Mouse (Mus musculus) kidney, postnatal 25 days (tissue): Measurements from ENCODE around the gene Rab3ip.

ENCODE experiments used
- DNase-seq, 2 experiments: peaks; one replicate each; pipeline ENCODE4 v3.0.0; 2021; ENCODE audit warnings: mixed read lengths in 2 of 2

The Rab3ip gene

GRCm38 (mm10) chr10:116957867-116958551, 7.4 kb upstream of the Rab3ip start:
- DNase-seq, result no peak

DNA sequence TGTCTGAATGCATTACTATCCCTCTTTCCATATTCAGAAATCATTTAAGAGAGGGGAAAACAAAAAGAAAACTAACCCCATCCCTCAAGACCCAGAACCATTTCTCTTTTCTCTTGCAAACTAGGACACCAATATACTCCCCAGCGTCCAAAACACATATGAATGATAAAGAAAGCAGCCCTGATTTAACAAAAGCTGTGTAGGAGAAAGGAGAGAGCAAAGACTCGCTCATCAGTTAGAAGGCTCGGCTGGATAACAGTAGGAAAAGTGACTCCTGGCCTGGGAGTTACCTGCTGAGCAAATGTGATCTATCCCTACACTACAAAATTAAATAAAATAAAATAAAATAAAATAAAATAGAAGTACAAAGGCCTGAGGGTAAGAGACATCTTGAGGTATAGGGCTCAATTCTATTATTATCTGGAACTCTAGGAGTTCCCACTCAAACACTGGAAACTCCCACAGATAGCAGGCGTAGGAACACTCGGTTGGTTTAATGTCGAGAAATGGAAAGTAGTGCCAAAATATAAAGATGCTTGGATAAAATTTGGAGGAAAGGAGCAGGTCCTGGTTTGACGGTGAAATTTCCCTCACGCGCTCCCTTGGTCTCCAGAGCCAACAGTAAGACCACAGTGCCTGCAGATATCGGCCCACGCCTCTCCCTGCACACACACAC, 6.1 kb upstream of the Rab3ip start:
- no peak for DNase-seq

GRCm38 (mm10) chr10:116955191-116955590, 4.6 kb upstream of the Rab3ip start:
- no peak for DNase-seq

GRCm38 (mm10) chr10:116950886-116951285, 317 bp upstream of the Rab3ip start:
- no peak for DNase-seq

DNA sequence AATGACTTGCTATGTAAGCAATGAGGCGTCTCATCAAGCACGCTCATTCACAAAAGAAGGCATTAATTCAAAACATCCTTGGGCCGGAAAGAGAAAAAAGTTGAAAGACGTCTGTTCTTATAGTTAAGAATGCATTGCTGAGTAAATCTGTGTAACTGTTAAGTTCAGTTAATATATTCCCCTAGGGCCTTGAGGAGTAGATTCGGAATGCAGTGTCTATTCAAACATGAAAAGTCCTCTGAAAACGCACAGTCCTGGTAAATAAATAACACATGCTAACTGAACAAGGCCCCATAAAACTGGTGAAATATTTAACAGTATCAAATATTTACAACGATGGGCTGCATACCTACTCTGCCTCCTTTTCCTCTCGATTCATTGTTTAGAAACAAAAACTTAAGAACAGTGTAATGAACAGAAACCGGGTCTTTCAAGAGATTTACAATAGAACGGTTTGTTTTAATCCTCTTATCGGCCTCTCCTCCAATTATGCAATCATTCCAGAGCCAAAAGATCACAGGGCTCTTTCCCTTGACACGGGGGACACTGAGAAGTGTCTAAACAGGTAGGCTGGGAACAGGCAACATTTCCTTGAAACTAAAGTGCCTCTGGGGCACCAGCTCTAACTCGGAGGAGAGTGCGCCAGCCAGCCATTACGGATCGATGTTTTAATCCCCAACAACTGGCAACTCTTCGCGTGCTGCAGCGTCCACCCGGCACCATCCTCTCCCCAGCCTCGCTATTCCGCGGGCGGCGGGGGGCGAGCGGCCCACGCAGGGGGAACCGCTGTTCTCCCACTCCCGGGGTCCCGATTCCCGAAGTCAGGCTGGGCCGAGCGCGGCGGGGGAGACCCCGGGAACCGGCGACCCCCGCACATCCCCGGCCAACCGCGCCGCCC, 1.2 kb downstream of the Rab3ip start:
- peak in 1 of 2 experiments; percentile 24 for DNase-seq

- peak; percentile 53 to 57 for DNase-seq
Measured at GRCm38 (mm10) chr10:116948414-116948813, 2.2 kb downstream of the Rab3ip start.

DNA sequence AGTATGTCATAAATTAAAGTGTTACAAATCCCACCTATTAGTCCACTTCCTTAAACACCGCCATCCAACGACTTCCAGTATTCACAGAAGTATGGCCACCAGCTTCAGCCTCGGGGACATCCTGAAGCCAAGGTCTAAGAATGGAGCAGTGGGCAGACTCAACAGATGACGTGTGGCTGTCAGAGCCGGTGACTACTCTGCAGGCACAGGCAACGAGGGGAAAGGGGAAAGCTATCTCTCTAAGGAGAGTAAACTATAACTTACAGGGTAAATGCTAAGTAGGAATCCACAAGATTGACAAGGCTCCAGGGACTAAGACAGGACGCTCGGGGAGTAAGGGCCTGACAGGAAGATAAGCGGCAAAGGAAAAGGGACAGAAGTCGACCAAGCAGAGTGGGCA, 5.6 kb downstream of the Rab3ip start:
- no peak for DNase-seq

- DNase-seq, result peak in 1 of 2 experiments; percentile 24
Measured at GRCm38 (mm10) chr10:116944144-116944543, 6.4 kb downstream of the Rab3ip start.

DNA sequence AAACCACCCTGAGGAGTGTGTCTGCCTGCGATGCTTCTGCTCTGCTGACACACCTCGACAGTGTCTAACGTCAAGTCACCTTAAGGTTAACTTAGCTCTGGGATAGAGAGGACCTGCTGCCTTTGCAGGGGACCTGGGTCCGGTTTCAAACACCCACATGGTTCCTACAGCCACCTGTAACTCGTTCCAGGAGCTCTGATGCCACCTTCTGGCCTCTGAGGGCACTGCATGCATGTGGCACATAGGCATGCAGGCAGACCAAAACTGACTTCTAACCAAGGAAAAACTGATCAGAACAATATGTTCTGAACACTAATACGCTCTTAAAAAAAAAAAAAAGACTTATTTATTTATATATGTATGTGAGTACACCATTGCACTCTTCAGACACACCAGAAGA, 7.5 kb downstream of the Rab3ip start:
- peak in 1 of 2 experiments; percentile 51 for DNase-seq

DNA sequence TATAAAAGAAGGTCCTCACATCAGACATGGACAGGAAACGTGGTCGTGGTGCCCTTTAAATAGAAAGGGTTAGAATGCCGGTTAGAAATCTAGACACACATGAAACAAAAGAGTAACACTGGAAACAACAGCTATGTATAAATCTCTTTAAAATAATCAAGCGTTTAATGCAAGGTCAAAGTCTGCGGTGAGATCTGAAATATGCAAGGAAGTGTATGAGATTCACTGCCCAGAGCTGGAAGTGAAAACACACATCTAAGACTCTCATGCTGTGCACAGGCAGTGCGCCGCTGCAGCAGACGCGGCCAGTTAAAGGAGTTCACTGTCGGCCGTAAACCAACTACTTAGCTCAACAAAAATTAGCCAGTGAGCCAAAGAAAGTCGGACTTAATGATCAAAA, 15.5 kb downstream of the Rab3ip start:
- no peak for DNase-seq

DNA sequence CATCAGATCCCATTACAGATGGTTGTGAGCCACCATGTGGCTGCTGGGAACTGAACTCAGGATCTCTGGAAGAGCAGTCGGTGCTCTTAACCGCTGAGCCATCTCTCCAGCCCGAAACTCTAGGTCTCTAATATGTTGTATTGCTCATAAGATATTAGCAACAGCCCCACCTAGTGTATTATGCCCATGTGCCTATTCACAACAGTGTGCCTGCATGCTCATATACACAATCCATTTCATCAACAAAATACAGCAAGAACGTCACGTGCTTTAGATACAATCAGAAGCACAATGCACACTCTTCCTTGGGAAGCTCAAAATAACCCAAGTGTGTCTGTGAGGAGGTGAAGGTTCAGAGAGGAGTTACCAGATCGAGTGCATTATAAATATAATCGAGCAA, 16.8 kb downstream of the Rab3ip start:
- no peak for DNase-seq

- DNase-seq, result no peak
Measured at GRCm38 (mm10) chr10:116932418-116932817, 18.2 kb downstream of the Rab3ip start.

- DNase-seq, result no peak
Measured at GRCm38 (mm10) chr10:116931497-116932179, 18.9 kb downstream of the Rab3ip start.

- DNase-seq, result no peak
Measured at GRCm38 (mm10) chr10:116930936-116931335, 19.6 kb downstream of the Rab3ip start.

- DNase-seq, result no peak
Measured at GRCm38 (mm10) chr10:116930506-116930905, 20.1 kb downstream of the Rab3ip start.

DNA sequence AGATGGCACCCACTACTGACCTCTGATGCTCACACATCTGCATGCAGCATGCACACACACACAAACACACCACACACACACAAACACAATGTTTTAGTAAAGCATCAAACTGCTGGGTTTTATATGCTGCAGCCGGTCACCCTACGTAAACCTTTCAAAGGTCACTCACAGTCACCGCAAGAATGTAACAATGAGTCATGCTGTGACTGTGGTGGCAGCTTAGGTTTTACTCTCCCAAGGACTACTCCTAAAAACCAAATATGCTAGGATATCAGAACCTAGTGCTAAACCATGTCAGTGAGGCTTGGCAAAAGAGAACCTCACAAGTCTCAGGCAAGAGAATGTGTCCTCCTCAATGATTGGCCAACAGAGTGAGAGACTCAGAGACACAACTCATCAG, 21.7 kb downstream of the Rab3ip start:
- no peak for DNase-seq

DNA sequence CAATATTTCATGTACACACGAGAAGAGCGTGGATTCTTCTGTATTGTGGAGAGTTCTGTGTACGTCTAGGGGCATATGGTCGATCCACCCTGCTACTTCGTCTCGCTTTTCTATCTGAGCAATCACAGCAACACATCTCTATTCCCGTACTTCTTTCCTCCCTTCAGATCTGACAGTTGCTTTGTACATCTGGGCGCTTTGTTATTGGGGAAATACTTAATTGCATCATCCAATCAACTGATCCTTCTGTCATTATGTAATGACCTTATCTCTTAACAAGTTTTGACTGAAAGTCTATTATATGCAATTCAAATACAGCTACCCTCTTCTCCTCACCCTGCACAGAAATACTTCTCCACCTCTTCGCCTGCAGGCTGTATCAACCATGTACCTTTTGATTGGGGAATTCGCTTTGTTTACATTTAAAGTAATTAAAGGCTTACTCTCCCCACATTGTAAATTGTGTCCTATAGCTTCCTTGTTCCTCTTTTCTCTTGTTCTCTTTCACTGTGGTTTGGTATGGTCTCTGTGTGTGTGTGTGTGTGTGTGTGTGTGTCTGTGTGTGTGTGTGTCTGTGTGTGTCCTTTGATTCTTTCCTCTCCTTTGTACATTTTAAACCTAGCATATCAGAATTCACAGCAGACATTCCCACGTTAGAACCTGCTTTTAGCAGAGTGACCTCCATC, 24.0 kb downstream of the Rab3ip start:
- DNase-seq, result no peak

DNA sequence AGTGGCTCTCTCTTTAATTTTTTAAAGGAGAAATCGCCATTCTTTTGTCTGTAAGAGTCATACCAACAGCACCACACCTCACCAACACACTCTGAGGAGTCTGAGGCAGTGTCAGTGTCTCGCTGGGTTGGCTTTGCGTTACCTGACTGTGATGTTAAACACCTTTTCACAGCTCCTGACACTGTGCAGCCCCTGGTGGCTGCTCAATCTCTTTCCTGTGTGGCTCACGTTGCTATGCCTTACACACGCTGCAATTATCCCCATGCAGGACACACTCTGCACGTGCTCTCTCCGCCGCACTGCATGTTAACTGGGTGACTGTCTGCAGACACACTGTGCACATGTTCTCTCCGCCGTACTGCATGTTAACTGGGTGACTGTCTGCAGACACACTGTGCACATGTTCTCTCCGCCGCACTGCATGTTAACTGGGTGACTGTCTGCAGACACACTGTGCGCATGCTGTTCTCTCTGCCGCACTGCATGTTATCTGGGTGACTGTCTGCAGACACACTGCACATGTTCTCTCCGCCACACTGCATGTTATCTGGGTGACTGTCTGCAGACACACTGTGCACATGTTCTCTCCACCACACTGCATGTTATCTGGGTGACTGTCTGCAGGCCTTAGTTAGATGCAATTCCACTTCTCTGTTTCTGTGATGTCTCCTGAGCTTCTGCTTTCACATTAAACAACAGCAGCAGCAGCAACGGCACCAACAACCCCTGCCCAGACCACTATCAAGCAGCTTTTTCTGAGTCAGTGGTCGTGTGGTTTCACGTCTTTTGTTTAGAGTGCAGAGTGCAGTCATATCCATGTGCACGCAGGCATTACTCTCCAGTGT, 26.7 kb downstream of the Rab3ip start:
- no peak for DNase-seq

DNA sequence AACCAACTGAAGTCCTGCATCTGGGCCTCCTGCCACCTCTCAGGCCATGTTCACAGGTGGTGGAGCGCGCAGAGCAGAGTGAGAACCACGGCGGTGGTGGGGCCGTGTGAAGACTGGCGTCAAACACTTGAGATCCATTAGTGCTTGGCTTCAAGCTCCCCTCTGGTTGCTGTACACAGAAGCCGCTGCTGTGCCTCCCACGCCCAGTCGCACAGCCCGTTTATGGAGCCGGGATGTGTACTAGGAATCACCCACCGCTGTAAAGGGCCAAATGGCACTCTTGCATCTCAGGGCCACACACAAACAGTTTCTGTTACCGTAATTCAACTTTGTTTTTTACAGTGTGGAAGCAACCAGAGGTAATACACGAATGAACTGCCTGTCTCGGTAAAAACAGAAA, 28.4 kb downstream of the Rab3ip start:
- no peak for DNase-seq

DNA sequence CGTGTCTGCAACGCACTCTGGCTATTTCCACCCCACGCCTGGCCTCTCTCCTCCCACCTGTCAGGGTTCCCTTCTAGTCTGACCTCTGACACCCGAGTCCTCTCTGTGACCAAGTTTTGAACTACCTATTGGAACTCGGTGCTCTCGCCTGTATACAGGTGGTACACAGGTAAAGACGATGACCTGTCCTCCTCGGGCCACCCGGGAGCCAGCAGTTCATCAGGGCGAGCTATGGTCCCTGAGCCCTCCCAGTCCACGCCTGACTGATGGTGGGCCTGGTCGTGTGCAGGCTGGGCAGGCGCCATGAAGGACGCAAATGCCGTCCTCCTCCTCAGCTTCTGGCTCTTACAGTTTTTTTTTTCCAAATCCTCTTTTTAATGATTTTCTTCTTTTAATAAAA, 29.2 kb downstream of the Rab3ip start:
- no peak for DNase-seq

DNA sequence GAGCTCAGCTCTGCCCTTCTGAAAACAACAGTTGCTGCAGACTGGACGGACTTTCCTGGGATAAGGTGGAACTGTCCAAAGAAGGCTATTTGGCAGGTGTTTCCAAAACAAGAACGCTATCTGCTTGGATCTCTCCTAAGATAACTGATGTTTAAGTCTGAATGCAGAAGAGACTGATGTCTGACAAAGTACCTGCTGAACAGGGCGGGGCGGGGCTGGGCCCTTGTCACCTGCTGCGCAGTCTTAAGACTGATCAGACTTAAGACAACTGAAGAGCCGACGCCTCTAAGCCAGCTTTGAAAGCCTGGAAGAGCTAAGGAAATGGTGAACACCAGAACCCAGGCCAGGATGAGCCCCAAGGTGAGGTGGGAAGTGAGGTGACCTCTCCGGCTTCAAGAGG, 29.9 kb downstream of the Rab3ip start:
- DNase-seq, result no peak
